In the genomic region with DNA sequence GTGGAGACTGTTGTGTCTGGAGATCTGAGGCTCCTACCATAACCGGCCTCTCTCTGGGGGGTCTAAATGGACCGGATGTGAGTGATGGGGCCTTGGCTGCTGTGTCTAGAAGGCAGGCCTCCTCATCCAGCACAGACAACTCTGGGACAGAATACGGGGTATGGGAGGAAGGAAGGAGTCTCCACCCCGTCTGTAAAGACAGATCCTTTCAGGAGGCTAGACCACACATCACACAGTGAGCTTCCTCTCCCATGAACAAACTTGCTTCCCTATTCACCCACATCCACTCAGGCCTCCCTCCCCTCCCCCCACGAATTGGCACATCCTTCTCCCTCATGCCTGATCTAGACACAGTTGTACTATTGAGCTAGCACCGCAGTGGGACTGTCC, we compare ENCODE assay signal across 8 mouse cellular contexts. TPM values are rescaled to one million over a fixed set of nuclear protein-coding genes. Genes with fewer than 3 reads are reported as not detected.
DNase-seq lines count a peak whose midpoint lies in the region; ATAC-seq and TF ChIP-seq lines count a peak whose summit lies in the region.

No protein-coding gene starts in this region.

- 35% methylated on average over 6 of the region's 6 CpGs for WGBS in embryonic facial prominence, embryonic 13.5 days
- 40% methylated on average over 6 of the region's 6 CpGs for WGBS in kidney, postnatal 0 days

- peaks cover 41% of the 10 kb centered on the region for H3K4me1 ChIP-seq in embryonic facial prominence, embryonic 13.5 days
- H3K4me1 ChIP-seq in kidney, postnatal 0 days (replicated peaks; ENCODE audit: insufficient read depth, low read length) = peaks cover 34% of the 10 kb centered on the region
- peaks cover 100% of the 10 kb centered on the region for H3K4me1 ChIP-seq in megakaryocyte, embryonic 14.5 days

- H3K36me3 ChIP-seq in embryonic facial prominence, embryonic 13.5 days = no peaks in the 10 kb centered on the region
- H3K36me3 ChIP-seq in kidney, postnatal 0 days (ENCODE audit: insufficient read depth, low read length) = no peaks in the 10 kb centered on the region
- peaks cover 8% of the 10 kb centered on the region for H3K36me3 ChIP-seq in megakaryocyte, embryonic 14.5 days (replicated peaks; ENCODE audit: low read length)

- intact Hi-C loops in left cerebral cortex, postnatal 14 days (cut with DNase I) = no loop called here
- intact Hi-C loops in left cerebral cortex, postnatal 36 days (cut with DNase I) = no loop called here

- H3K27ac ChIP-seq in embryonic facial prominence, embryonic 13.5 days = peak overlapping the region; percentile 28; the same call in 1 of the 2 replicates
- peak overlapping the region; percentile 70 for H3K27ac ChIP-seq in kidney, postnatal 0 days

- no peak for TF ChIP-seq CTCF in kidney, postnatal 0 days (IDR thresholded peaks at IDR 0.05; ENCODE audit: low read depth)

- no peaks in the 10 kb centered on the region for H3K9me3 ChIP-seq in embryonic facial prominence, embryonic 13.5 days
- no peaks in the 10 kb centered on the region for H3K9me3 ChIP-seq in kidney, postnatal 0 days (replicated peaks; ENCODE audit: low read length)
- 0 out of 2 replicates have a peak, but pooled peaks cover 1% of the 10 kb centered on the region for H3K9me3 ChIP-seq in megakaryocyte, embryonic 14.5 days

- H3K4me3 ChIP-seq in embryonic facial prominence, embryonic 13.5 days = no peak overlapping the region
- no peak overlapping the region for H3K4me3 ChIP-seq in kidney, postnatal 0 days (replicated peaks; ENCODE audit: low read depth, low read length)
- peak overlapping the region; percentile 64 for H3K4me3 ChIP-seq in megakaryocyte, embryonic 14.5 days (replicated peaks)

- peak; percentile 46 to 67 for DNase-seq in left cerebral cortex, postnatal 14 days (ENCODE audit: low spot score in 2 of 2)
- no peak for DNase-seq in left cerebral cortex, postnatal 36 days (ENCODE audit: low spot score in 2 of 2)
- DNase-seq in kidney, postnatal 0 days (ENCODE audit: low spot score) = peak; percentile 66
- DNase-seq in testis, postnatal 14 days (ENCODE audit: low spot score) = no peak
- no peak for DNase-seq in adrenal gland, postnatal 10 days
- no peak for DNase-seq in urinary bladder, postnatal 10 days (ENCODE audit: low spot score)

- no peak for ATAC-seq in embryonic facial prominence, embryonic 13.5 days (ENCODE audit: insufficient number of reproducible peaks, insufficient read depth, low FRiP score, low TSS enrichment, low read depth)
- peak; percentile 14; the same call in 1 of the 2 replicates for ATAC-seq in kidney, postnatal 0 days (replicated peaks; ENCODE audit: low FRiP score, low read depth)

- H3K27me3 ChIP-seq in embryonic facial prominence, embryonic 13.5 days = no peaks in the 10 kb centered on the region
- H3K27me3 ChIP-seq in kidney, postnatal 0 days (ENCODE audit: insufficient read depth, low read length) = no peaks in the 10 kb centered on the region
- peaks cover 3% of the 10 kb centered on the region for H3K27me3 ChIP-seq in megakaryocyte, embryonic 14.5 days (replicated peaks)

- H3K4me2 ChIP-seq in embryonic facial prominence, embryonic 13.5 days = no peak overlapping the region
- no peak overlapping the region for H3K4me2 ChIP-seq in kidney, postnatal 0 days (ENCODE audit: low read length)

- no peak overlapping the region for H3K9ac ChIP-seq in embryonic facial prominence, embryonic 13.5 days
- H3K9ac ChIP-seq in kidney, postnatal 0 days (ENCODE audit: low read depth, low read length) = no peak overlapping the region

RNA-seq across cellular contexts. Expression of gene Htra3, which starts 9.2 kb away (rescaled TPM):
- 10 to 100 TPM; 13.0 to 13.6 TPM for total RNA-seq in left cerebral cortex, postnatal 14 days (2021)
- total RNA-seq in left cerebral cortex, postnatal 36 days (2021) = 1 to 10 TPM; 7.7 to 9.6 TPM
- polyA plus RNA-seq in embryonic facial prominence, embryonic 13.5 days (2015; fragmentation: Nextera tagmentation; extraction: Ambion mirVana) = 4.6 and 5.0 TPM in 2 replicates
- polyA plus RNA-seq in kidney, postnatal 0 days (2015; fragmentation: Nextera tagmentation; extraction: Ambion mirVana) = 22.4 and 24.6 TPM in 2 replicates
- polyA plus RNA-seq in megakaryocyte, embryonic 14.5 days (2012; ENCODE audit: insufficient read depth, low replicate concordance) = 1.2 and 1.9 TPM in 2 replicates
- 10 to 100 TPM; 51.0 to 61.0 TPM for total RNA-seq in adrenal gland, postnatal 10 days (2021)

Comparison
In these comparisons a context has a peak if more than half of its experiments do, and no peak if none do; other contexts are left out.
1. DNase-seq: peak in left cerebral cortex, postnatal 14 days (2 of 2) and kidney, postnatal 0 days (single experiment); none in left cerebral cortex, postnatal 36 days (0 of 2), testis, postnatal 14 days (single experiment), adrenal gland, postnatal 10 days (single experiment) and urinary bladder, postnatal 10 days (single experiment).